Mouse (Mus musculus) kidney, adult 11 months (tissue): ENCODE measurements around the gene Was.
"Not testable (repeated sequence)": the region's sequence is repeated elsewhere in the genome, so short reads cannot be mapped to it uniquely, and the experiment has no call there.

ENCODE experiments used
- DNase-seq: peaks from one replicate; pipeline ENCODE4 v3.0.0; 2022

Gene Was

GRCm38 (mm10) chrX:8073881-8074429 lies 16.3 kb downstream of the Was start:
- DNase-seq = peak; percentile 7

- no peak for DNase-seq
Measured at GRCm38 (mm10) chrX:8069166-8069565, 21.1 kb downstream of the Was start.

- DNase-seq = not testable (repeated sequence)
Measured at GRCm38 (mm10) chrX:8051044-8051781, 39.1 kb downstream of the Was start.

GRCm38 (mm10) chrX:8033009-8033408 lies 57.3 kb downstream of the Was start:
- DNase-seq = no peak
